Mouse (Mus musculus) liver, adult 2 months (tissue): ENCODE data around the gene Slc35b2.

ENCODE experiments used
- CTCF ChIP-seq: fragments of 200-500 bp; IDR thresholded peaks from 2 replicates; pipeline ENCODE4 v1.5.1; 2011; ENCODE audit warnings: low read depth, low read length, control low read depth
- POLR2A ChIP-seq: fragments of 200-500 bp; IDR thresholded peaks from 2 replicates; pipeline ENCODE4 v1.6.1; 2011; ENCODE audit warnings: low read length, control low read depth; ENCODE audit not compliant: insufficient read depth; ENCODE audit errors: extremely low read depth

DNA sequence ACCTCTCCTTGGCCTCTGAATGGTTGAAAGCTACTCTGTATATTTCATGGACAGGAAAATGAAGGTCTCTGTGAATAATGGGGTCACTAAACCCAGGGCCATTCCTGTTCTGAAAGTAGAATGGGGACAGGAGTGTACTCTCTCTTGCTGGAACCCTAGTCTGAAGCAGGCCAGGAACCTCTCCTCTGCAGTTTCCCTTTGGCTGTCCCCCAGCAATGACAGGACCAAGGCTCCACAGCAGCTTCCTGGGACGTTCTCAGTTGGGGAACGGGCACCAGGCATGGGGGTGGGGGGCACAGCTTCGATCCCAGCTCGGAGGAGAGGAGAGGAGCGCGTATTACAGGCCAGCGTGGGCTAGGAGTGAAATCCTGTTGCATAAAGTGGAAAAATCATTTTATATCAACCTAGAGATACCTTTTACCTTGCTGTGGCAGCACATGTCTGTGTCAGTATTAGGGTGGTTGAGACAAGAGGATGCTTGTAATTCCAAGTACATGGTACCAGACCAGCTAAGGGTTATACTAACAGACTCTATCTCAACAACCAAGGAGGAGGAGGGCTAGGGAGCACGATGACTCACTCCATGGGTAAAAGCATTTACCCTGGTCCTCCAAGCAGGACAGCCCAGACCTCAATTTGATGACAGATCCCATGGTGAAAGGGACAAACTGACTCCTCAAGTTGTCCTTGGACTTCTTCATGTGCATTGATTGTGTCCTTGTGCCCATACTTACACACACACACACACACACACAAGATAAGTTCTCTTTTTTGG lies 11.6 kb downstream of the Slc35b2 start:
- TF ChIP-seq CTCF = no peak
- no peak for TF ChIP-seq POLR2A
